Mouse (Mus musculus) CD4-positive helper T cell, adult 2 months (primary cell): ENCODE measurements around the gene Gm28042.

Experiments used
- DNase-seq: peaks from one replicate; pipeline ENCODE4 v3.0.0-alpha.2; 2012; ENCODE audit warnings: low read depth, missing footprints, low spot score

The Gm28042 gene

DNA sequence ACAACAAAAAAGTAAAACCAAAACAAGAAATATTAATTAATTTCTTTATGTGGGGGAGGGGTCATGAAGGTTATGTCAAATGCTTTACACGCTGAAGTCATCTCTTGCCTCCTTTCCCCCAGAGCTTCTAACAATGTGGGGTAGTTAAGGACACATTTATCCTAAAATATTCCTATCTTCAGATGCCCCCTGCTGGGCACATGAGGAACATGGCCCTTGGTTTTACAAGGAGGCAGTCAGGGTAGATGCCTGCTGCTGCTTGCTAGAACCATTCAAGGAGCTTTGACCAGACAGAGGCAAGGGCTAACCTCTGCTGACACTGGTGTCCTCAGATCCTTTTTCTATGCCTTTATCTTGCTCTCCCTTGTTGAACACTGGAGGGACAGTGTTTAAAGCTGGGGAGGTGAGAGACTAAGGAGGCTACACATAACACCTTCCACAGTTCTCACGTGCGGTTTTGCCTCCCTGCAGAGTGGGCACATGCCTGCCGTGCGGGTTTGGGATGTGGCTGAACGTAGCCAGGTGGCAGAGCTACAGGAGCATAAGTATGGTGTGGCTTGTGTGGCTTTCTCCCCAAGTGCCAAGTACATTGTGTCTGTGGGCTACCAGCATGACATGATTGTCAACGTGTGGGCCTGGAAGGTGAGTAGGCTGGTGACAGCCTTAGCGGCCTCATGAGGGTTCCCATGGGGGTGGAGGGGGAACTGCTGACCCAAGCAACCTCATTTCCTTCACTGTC, 15.7 kb upstream of the Gm28042 start:
- DNase-seq = peak; percentile 57

DNA sequence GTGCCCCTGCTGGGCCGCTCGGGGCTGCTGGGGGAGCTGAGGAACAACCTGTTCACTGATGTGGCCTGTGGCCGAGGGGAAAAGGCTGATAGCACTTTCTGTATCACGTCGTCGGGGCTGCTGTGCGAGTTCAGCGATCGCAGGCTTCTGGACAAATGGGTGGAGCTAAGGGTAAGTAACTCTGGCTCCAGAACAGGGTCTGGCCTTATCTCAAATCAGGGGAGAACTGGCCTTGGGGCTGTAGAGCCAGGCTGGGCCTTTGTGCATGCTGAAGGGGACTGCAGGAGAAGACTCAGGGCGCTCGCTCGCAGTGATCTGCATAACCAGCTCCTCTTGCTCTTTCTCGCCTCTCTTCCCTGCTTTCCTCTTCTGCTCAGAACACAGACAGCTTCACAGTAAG, 14.4 kb upstream of the Gm28042 start:
- no peak for DNase-seq

DNA sequence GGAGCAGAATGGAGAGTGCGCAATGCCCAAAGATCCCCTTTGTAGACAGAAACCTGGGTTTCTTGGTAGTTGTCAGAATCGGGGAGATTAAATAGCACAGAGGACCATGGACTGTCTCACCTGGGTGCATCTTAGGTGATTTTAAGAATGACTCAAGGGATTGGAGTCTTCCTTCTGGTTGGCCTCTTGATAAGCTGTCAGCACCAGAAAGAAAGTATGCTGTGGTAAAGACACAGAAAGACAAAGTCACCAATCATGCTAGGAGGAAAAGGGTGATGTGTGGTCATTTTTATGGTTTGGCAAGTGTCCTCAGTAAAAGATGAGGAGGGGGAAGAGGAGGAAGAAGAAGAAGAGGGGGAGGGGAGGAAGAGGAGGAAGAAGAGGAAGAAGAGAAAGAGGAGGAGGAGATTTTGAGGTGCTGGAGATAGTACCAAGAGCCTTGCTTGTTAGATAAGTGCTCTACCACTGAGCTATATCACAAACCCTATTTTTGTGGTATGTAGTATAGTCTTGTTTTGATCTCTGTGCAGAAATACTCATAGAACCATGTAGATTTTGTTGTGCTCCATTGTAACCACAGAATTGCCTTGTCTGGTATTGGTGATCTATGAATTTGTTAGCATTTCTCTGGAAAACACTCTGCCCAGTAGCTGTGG, 13.3 kb upstream of the Gm28042 start:
- no peak for DNase-seq

DNA sequence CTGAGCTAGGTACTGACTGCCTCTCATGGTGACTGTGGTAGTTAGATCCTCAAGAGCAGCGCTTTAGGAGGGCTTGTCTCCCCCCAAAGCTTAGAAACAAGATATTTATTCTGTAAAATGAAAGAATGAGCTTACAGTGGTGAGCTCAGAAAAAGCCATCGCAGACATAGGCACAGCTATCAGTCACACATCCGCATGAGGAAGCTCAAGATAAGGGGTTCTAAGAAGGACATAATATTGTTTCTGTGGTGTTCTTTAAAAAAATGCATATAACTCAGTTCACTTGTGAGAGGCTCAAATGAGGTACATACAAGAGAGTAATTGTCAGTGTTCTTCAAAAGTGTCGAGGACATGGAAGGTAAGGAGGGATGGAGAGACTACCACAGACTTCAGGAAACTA, 11.4 kb upstream of the Gm28042 start:
- DNase-seq = no peak

DNA sequence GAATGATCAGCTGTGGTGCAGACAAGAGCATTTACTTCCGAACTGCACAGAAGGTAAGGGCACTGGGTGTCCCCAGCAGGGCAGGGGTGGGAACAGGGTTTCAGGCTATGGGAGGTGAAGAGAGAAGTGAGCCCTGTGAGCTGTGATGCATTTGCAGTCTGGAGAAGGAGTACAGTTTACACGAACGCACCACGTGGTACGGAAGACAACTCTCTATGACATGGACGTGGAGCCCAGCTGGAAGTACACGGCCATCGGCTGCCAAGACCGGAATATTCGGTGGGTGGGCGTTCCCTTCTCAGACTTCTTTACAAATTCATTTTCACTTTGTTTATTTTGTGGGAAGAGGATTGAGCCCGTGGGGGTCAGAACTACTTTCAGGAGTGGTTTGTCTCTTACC, 9.7 kb upstream of the Gm28042 start:
- no peak for DNase-seq

DNA sequence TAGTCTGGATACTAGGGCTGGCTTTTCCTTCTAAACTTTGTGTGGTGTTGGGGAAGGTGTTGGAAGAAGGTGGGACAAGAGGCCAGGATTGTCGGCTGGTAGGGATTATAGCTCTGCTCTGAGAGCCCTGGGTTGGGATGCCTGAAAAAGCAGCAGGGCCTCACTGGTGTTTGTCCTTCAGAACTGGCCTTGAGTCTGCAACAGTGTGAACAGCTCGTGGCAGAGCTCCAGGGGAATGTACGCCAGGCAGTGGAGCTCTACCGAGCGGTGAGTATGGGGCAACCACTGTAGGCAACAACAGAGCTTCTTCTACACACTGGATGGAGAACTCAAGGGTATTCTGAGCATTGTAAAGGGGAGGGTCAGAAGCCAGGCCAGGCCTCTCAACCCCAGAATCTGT, 3.0 kb upstream of the Gm28042 start:
- DNase-seq = no peak

DNA sequence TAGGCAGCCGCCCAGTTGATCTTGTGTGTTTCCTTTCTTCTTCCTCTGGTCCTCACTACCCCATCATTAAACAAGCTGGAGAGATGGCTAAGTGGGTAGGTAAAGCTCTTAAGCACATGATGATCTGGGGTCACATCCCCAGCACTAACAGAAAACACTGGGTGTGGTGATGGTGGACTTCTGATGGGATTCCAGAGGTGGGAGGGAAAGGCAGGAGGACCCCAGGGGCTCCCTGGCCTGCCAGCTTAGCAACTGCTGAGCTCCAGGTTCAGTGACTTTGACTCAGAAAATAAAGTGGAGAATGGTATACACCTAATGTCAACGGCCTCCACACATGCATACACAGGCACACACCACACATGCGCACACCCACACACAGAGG, 648 bp downstream of the Gm28042 start:
- DNase-seq = peak; percentile 30

DNA sequence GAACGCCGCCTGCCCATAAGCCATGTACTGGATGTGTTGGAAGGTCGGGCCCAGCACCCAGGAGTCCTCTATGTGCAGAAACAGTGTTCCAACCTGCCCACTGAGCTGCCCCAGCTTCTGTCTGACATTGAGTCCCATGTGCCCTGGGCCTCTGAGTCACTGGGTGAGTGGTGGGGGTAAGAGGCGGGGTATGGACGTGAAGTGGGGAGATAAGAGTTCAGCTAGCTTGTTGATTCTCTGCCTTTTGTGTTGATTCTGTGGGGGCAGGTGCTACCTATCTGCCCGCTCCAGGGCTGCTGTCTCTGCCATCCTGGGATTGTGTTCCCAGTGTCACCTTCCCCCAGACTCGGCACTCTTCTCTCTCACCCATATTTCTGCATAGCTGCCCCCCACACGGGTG, 3.1 kb downstream of the Gm28042 start:
- no peak for DNase-seq

DNA sequence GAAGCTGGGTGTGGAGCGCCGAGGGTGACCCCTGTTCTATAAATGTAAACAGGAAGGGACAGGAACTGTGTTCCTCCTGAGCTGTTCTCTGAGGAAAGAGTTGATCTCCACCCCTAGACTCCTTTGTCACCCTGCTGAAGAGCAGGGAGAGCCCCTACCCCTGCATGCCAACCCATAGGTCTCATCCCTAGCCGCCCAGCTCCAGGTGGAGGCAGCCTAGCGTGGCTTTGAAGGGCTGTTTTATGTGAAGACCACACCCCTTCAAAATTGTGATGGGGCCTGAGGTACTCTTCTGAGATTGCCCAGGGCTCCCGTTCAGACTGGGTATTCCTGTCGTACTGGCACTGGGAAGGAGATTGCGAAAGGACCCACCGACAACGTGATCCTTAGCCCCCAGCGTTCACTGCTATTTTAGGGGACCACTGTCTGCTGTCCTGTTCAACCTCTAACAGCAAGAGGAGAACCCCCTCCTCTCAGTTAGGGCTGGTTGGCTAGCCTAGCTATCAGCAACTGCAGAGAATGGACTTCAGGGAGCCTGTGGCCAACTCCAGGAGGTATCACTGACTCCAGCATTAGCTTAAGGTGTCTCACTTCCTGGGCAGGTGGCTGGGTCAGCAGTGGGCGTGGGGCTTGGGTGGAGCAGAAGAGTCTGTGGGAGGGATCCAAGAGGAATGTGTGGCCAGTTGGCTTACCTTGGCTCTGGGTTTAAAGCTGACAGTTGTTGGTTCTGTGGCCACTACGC, 5.6 kb downstream of the Gm28042 start, which contains the start of gene Pla2g4b:
Gene Pla2g4b (plus strand): TSS at position 692 of the 742 bp plus-strand sequence.
- no peak for DNase-seq

DNA sequence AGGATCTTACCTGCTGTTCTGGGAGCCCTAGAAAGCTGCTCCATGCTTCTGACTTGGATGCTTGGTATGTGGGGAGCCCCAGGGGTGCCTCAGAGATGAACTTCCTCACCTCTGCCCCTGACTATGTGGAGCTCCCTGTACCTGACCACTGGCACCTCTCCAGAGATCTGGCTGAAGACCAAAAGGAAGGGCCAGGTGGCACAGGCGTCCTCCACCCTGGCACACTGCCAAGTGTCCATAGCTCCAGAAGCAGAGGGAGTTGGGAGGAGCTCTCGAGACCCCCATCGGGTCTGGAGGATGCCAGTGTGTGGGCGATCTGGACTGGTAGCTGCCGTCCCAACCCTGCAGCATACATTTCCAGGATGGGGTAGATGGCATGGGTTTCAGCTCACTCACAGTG, 6.4 kb downstream of the Gm28042 start:
- no peak for DNase-seq

DNA sequence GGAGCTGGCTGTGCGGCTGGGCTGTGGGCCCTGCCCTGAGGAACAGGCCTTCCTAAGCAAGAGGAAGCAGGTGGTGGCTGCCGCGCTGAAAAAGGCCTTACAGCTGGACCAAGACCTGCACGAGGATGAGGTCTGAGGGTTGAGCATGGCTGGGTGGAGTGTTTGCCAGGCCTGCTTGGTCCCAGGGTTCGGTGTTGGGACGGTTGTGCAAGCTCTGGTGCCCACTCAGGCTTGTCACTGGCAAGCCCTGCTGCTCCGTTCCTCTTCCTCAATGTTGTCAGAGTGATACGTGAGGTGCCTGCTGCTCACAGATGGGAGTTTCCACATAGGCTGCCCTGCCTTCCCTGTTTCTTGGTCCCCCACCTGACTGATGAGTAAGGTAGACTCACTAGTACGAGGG, 10.5 kb downstream of the Gm28042 start:
- no peak for DNase-seq

DNA sequence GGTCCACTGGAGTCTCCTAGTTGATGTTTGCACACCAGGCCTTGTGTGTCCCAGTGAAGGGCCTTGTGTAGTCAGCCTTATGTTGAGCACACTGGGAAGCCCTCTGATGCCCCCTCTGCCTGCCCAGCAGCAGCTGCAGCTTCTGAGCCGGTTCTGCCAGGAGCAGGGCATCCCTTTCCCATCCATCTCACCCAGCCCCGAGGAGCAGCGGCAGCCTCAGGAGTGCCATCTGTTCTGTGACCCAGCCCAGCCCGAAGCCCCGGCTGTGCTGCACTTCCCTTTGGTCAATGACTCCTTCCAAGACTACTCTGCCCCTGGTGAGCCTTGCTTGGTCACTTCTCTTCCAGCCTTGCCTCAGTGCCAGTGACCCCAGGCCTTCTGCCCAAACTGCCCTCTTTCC, 13.7 kb downstream of the Gm28042 start:
- no peak for DNase-seq

DNA sequence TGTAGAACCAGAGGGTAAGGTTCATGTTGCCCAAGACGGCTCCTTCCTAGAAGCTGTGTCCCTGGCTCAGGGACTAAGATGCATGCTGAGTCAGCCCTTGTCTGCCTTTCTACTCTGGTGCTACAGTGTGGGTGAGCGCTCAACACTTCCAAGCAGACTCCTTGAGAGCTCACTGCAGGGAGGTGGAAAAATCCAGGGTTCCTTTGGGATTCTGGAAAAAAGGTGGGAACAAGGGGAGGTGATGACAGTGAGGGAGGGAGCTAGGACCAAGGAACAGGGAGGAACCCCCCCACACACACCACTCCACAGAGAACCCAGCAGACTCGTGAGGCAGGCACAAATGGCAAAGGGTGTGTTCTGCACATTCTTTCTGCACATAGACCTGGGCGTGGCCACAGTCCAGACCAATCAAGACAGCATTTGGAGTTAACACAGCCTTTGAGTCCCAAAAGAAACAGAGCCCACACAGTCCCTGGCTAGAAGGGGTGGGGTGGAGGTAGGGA, 16.9 kb downstream of the Gm28042 start:
- no peak for DNase-seq

DNA sequence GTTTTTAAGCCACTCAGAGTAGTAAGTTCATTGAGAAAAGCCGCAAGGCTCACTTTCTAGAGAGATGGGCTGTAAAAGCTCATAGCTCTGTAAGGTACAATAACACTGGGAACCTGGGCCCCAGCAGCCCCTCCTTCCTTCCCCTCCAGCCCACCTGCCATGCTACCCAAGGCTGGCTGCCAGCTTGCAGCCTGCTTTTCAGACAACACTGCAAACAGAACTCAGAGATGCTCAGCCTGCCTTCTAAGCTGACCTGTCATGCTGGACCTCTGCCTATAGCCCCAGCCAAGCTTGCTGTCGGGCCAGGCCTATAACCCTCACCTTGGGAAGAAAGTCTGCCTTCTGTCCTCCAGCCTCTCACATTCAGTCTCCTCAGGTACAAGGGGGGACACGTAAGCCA, 17.4 kb downstream of the Gm28042 start:
- no peak for DNase-seq

DNA sequence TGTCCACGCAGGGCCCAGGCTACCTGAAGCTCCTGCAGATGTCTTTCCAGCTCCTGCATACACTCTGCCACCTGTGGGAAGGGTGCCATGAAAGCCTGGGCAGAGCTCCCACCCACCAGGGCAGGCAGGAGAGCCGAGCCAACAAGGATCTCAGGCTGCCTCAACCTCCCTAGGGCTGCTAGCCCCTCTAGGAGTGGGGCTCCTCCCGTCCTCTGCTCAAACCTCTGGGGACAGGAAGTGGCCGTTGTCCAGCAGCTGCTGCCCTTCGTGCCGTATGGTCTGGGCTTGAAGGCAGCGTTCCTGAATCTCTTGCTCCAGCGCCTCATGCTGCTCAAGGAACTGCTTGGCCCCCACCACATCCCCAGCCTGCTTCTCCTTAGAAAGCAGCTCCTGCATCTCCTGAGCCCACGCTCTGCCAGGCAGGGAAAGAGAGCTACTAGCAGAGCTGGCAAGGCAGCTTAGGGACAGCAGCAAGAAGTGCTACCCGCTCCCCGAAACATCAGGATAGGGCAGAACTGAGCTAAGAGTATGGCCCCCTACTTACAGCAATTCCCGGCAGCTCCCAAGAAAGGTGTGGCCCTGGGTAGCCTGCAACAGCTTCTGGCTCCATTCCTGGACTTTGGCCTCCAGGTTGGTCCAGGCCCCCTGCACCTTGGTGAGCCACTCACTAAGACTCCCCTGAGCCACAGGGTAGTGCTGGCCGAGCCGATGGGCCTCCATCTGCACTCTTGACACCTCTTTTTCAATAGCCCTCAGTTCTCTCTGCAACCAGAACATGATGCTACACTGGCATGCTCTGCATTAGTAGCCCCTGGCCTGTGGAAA, 19.4 kb downstream of the Gm28042 start:
- no peak for DNase-seq

DNA sequence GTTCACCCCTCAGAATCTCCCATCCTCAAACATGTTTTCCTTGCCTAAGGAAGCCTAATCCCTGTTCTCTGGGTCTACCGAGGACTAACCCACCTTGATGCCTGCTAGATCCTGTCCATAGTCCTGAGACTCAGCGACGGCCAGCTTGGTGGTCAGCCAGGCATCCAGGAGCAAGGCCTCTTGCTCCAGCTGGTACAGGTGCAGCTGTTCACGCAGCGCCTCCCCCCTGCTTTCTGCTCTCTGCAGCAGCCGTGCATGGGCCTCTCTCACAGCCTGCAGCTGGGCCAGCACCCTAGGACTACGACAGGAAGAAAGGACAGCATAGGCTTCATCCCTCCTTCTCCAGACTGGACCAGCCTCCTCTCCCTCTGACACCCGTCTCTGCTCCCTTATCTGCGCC, 20.9 kb downstream of the Gm28042 start:
- DNase-seq = no peak

DNA sequence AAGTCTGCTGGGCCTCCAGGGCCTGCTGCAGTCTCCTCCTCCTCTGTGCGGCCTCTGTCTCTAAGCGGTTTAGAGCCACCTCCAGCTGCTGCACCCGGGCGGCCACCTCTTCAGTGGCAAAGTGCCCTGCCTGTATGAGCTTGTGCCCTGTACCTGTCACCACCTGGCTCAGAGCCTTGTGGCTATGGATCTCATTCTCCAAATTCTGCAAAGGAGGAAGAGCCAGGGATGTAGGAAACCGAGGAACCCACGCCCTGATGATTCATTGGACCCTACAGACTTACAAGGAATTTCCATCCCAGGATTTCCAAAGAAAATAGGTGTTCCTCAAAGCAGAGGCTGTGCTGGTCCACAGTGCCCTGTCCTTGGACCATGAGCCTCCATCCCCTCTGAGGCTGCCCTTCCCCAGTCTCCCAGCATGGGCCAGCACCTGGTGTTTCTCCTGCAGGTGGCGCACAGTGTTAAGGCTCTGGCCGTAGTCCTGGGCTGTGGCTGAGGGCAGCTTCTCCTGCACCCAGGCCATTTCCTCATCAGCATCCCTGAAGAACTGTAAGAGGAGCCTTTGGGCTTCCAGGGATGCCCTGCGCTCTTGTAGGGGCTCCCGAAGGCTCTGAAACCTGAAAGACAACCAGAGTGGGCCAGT, 22.5 kb downstream of the Gm28042 start:
- DNase-seq = no peak

DNA sequence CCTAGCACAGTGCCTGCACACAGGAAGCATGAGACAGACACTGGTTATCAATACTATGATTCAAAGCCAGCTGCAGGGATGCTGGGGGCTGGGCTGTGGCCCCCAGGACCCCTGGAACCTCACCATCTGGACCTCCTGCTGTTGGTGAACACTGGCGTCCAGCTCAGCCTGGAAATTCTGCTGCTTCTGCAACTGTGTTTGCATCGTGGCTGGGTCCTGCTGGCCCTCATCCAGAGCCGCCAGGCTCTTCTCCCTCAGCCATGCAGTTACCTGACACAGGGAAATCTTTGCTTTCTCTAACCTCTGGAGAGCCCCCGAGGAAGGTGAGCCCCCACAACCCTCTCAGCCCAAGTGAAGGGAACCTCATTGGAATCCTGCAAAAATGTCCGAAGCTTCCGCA, 24.1 kb downstream of the Gm28042 start:
- DNase-seq = no peak

DNA sequence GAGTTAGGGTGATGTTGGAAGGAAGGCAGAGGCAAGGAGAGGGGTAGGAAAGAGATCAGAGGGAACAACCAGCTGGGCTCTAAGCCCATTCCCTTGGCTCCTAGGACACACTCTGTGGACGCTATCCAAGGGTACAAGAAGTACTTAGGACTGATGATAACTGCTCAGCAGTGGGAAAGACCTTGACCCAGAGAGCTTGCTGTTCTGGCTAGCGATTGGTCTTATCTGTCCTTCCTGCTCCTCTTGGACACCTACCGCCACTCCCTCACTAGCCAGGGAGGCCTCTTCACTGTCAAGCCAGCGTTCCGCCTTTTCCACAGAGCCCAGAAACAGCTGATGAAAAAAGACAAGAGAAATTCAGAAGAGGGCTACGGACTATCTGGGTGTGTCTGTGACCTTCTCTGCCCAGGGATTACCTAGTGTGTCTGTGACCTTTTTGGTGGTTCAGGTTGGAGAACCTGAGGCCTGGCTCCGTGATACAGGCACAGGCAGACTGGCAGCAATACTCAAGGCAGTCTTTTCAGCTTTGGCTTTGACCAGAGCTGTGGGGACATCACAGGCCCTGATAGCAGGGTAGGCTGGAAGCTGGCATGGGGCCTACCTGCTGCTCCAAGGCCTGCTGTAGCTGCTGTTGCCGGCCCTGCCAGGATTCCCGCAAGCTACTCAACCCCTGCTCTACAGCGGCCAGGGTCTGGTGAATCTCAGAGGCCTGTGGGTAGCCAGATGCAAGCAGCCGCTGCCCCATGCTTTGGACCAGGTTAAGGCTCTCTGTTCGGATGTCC, 27.7 kb downstream of the Gm28042 start:
- DNase-seq = no peak

DNA sequence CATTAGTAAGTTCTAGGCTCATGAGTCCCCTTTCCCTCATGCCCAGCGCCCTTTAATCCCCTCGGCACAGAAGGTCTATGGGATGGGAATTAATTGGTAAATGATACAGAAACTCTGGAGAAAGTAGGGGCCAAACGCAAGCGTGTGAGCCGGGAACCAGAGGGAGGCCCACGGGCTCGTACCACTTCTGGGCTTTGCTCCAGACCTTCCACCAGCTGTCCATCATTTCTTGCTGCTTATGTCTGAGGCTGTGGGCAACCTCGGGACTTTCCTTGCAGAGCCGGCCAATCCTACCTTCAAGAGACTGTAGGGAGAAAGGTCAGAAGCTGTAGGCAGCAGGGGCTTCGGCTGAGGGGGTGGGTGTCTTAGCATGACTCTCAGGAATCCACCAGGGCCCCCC, 28.6 kb downstream of the Gm28042 start:
- DNase-seq = no peak
